Mouse (Mus musculus) lung, postnatal 0 days (tissue): ENCODE measurements around the gene Prkcd.

Experiments
- CTCF ChIP-seq: IDR thresholded peaks from 2 replicates; pipeline ENCODE4 v1.5.1; 2016; ENCODE audit warnings: antibody characterized with exemption, mild to moderate bottlenecking
- EP300 ChIP-seq: IDR thresholded peaks from 2 replicates; pipeline ENCODE4 v1.6.1; 2016; ENCODE audit warnings: antibody characterized with exemption, mild to moderate bottlenecking, control low read depth

DNA sequence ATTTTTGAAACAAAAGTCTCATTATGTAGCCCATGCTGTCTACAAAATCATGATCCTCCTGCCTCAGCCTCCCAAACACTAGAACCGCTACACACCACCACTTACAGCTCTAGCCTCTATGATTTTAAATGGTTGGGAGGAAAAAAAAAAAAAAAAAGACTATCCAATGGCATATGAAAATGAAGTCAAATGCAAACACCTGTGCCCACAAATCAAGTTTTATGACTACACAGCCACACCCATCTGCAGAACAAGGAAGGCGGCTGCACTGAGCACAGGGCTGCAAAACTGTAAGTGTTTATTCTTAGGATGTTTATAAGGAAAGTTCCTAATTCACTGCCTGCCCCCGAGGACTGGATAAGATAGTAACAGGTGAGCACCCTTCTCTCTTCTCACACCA, 29.6 kb downstream of the Prkcd start:
- no peak for TF ChIP-seq CTCF
- TF ChIP-seq EP300, result no peak
